In genomic region chr2:129243005-129243404, GRCm38 (mm10) we compare ENCODE assay signal across 17 mouse cellular contexts. TPM values are rescaled to one million over a fixed set of nuclear protein-coding genes. Genes with fewer than 3 reads are reported as not detected.
DNase-seq lines count a peak whose midpoint lies in the region; ATAC-seq lines count a peak whose summit lies in the region.
"Had no signal": no experiment of that assay in that cellular context is flagged by ENCODE, and none has a peak within 500 bp of the region (broad histone marks: within the 10 kb centered on the region; RNA-seq: fewer than 3 reads in every experiment).

No protein-coding gene starts in this region.

- H3K9ac ChIP-seq in heart, embryonic 13.5 days, result no peak overlapping the region
- peak overlapping the region; percentile 44; the same call in 1 of the 2 replicates for H3K9ac ChIP-seq in liver, embryonic 13.5 days
- H3K9ac ChIP-seq: forebrain, embryonic 15.5 days; kidney, embryonic 15.5 days; midbrain, embryonic 13.5 days had no signal

- intact Hi-C loops in gastrocnemius, postnatal 14 days (cut with DNase I; ENCODE audit: low total_unique reads), result no loop called here

- no peak for DNase-seq in heart, adult 9 months (ENCODE audit: low spot score in 2 of 2)
- DNase-seq in liver, embryonic 13.5 days, result peak; percentile 27
- no peak for DNase-seq in ovary, postnatal 14 days (ENCODE audit: low spot score)
- no peak for DNase-seq in gastrocnemius, postnatal 14 days
- DNase-seq: adrenal gland, adult 8-10 months; right cerebral cortex, postnatal 14 days had no signal

- H3K4me3 ChIP-seq in heart, embryonic 13.5 days, result no peak overlapping the region
- no peak overlapping the region for H3K4me3 ChIP-seq in liver, embryonic 13.5 days (replicated peaks)
- H3K4me3 ChIP-seq: forebrain, embryonic 15.5 days; kidney, embryonic 15.5 days; limb, embryonic 10.5 days; midbrain, embryonic 13.5 days had no signal

- no peak for ATAC-seq in heart, embryonic 13.5 days (ENCODE audit: extremely low read depth, insufficient number of reproducible peaks, low FRiP score, low TSS enrichment)
- ATAC-seq in erythroblast, adult 5-6 weeks (replicated peaks; ENCODE audit: low FRiP score, poor library complexity, severe bottlenecking), result 0 out of 2 replicates have a peak, but pooled peaks have one; percentile 36
- peak; percentile 43 for ATAC-seq in liver, embryonic 13.5 days (ENCODE audit: low read depth)
- peak; percentile 68 for ATAC-seq in megakaryocyte progenitor cell, adult 5-6 weeks (replicated peaks; ENCODE audit: poor library complexity)
- ATAC-seq: forebrain, embryonic 15.5 days; intestine, postnatal 0 days; midbrain, embryonic 13.5 days had no signal

- peaks cover 59% of the 10 kb centered on the region for H3K4me1 ChIP-seq in heart, embryonic 13.5 days
- H3K4me1 ChIP-seq in liver, embryonic 13.5 days (replicated peaks), result peaks cover 82% of the 10 kb centered on the region
- H3K4me1 ChIP-seq: forebrain, embryonic 15.5 days; midbrain, embryonic 13.5 days had no signal

- no peaks in the 10 kb centered on the region for H3K27me3 ChIP-seq in heart, embryonic 13.5 days (replicated peaks)
- H3K27me3 ChIP-seq in liver, embryonic 13.5 days, result peaks cover 6% of the 10 kb centered on the region; the same call in 1 of the 2 replicates
- H3K27me3 ChIP-seq: forebrain, embryonic 15.5 days; kidney, embryonic 15.5 days; midbrain, embryonic 13.5 days had no signal

- 0 out of 2 replicates have a peak, but pooled peaks cover 3% of the 10 kb centered on the region for H3K9me3 ChIP-seq in heart, embryonic 13.5 days
- H3K9me3 ChIP-seq in liver, embryonic 13.5 days (replicated peaks), result no peaks in the 10 kb centered on the region
- H3K9me3 ChIP-seq: forebrain, embryonic 15.5 days; G1E; kidney, embryonic 15.5 days; limb, embryonic 10.5 days; midbrain, embryonic 13.5 days had no signal

- H3K4me2 ChIP-seq in heart, embryonic 13.5 days, result no peak overlapping the region
- H3K4me2 ChIP-seq in liver, embryonic 13.5 days, result no peak overlapping the region
- H3K4me2 ChIP-seq: forebrain, embryonic 15.5 days; kidney, embryonic 15.5 days; midbrain, embryonic 13.5 days had no signal

- WGBS in heart, embryonic 13.5 days, result 68% methylated on average over 4 of the region's 4 CpGs
- 56% methylated on average over 4 of the region's 4 CpGs for WGBS in liver, embryonic 13.5 days (ENCODE audit: insufficient replicate concordance)

- H3K27ac ChIP-seq in heart, embryonic 13.5 days (replicated peaks), result 0 out of 2 replicates have a peak overlapping the region, but pooled peaks have one; percentile 16
- H3K27ac ChIP-seq in liver, embryonic 13.5 days, result peak overlapping the region; percentile 91
- H3K27ac ChIP-seq: forebrain, embryonic 15.5 days; macrophage; midbrain, embryonic 13.5 days had no signal

- no peaks in the 10 kb centered on the region for H3K36me3 ChIP-seq in heart, embryonic 13.5 days
- no peaks in the 10 kb centered on the region for H3K36me3 ChIP-seq in liver, embryonic 13.5 days
- H3K36me3 ChIP-seq: forebrain, embryonic 15.5 days; G1E; kidney, embryonic 15.5 days; limb, embryonic 10.5 days; midbrain, embryonic 13.5 days had no signal

RNA-seq across cellular contexts. Expression of gene Slc20a1, which starts 44.4 kb away (rescaled TPM):
- 24.9 and 29.9 TPM in 2 replicates for polyA plus RNA-seq in heart, embryonic 13.5 days (2015; fragmentation: Nextera tagmentation; extraction: Ambion mirVana)
- 40.5 and 44.1 TPM in 2 replicates for total RNA-seq in erythroblast, adult 5-6 weeks (2015; ENCODE audit: low replicate concordance)
- 240 and 313 TPM in 2 replicates for total RNA-seq in erythroblast, adult 5-6 weeks (2017; ENCODE audit: low replicate concordance)
- polyA plus RNA-seq in liver, embryonic 13.5 days (2015; fragmentation: Nextera tagmentation; extraction: Ambion mirVana), result 48.6 and 55.8 TPM in 2 replicates
- total RNA-seq in megakaryocyte progenitor cell, adult 5-6 weeks (2015), result 28.0 and 33.5 TPM in 2 replicates
- 69.5 and 92.2 TPM in 2 replicates for total RNA-seq in megakaryocyte progenitor cell, adult 5-6 weeks (2017)
- total RNA-seq in gastrocnemius, postnatal 14 days (2021), result 1 to 10 TPM; 4.5 to 5.1 TPM

RNA-seq across cellular contexts. Expression of gene Ckap2l, which starts 54.0 kb away (rescaled TPM):
- 40.0 and 40.4 TPM in 2 replicates for polyA plus RNA-seq in heart, embryonic 13.5 days (2015; fragmentation: Nextera tagmentation; extraction: Ambion mirVana)
- total RNA-seq in erythroblast, adult 5-6 weeks (2015; ENCODE audit: low replicate concordance), result 47.4 and 54.4 TPM in 2 replicates
- total RNA-seq in erythroblast, adult 5-6 weeks (2017; ENCODE audit: low replicate concordance), result 23.1 and 26.3 TPM in 2 replicates
- polyA plus RNA-seq in liver, embryonic 13.5 days (2015; fragmentation: Nextera tagmentation; extraction: Ambion mirVana), result 22.5 and 36.2 TPM in 2 replicates
- total RNA-seq in megakaryocyte progenitor cell, adult 5-6 weeks (2015), result 89.0 and 91.6 TPM in 2 replicates
- total RNA-seq in megakaryocyte progenitor cell, adult 5-6 weeks (2017), result 58.9 and 59.7 TPM in 2 replicates
- 1 to 10 TPM; 2.8 to 3.3 TPM for total RNA-seq in gastrocnemius, postnatal 14 days (2021)
- total RNA-seq: gastrocnemius, adult 8-10 months had no signal

Comparison
In these comparisons a context has a peak if more than half of its experiments do, and no peak if none do; other contexts are left out.
1. RNA of gene Slc20a1, which starts 44.4 kb away (total RNA-seq): 40.5 to 313 TPM in erythroblast, adult 5-6 weeks and 28.0 to 92.2 TPM in megakaryocyte progenitor cell, adult 5-6 weeks; 4.5 to 5.1 TPM in gastrocnemius, postnatal 14 days; every median in the first group is over 4 times any median in the second.
2. RNA of gene Ckap2l, which starts 54.0 kb away (total RNA-seq): 58.9 to 91.6 TPM in megakaryocyte progenitor cell, adult 5-6 weeks and 23.1 to 54.4 TPM in erythroblast, adult 5-6 weeks; 2.8 to 3.3 TPM in gastrocnemius, postnatal 14 days; every median in the first group is over 4 times any median in the second.